Mouse (Mus musculus): Measurements from ENCODE around the gene Uck1.

Uck1 gene

GRCm38 (mm10) chr2:32218541-32219334 lies 41.2 kb downstream of the Uck1 start:
- no peak for DNase-seq (ENCODE audit: low spot score)

- no peak for DNase-seq (ENCODE audit: low spot score)
These were observed 41.8 kb downstream of the Uck1 start for GRCm38 (mm10) chr2:32218113-32218512.

GRCm38 (mm10) chr2:32217656-32218055 lies 42.3 kb downstream of the Uck1 start:
- no peak for DNase-seq (ENCODE audit: low spot score)

GRCm38 (mm10) chr2:32216506-32216905 lies 43.5 kb downstream of the Uck1 start:
- no peak for DNase-seq (ENCODE audit: low spot score)

- DNase-seq (ENCODE audit: low spot score): no peak
These were observed 44.4 kb downstream of the Uck1 start for GRCm38 (mm10) chr2:32215576-32215975.

GRCm38 (mm10) chr2:32213000-32213399 lies 47.0 kb downstream of the Uck1 start:
- DNase-seq (ENCODE audit: low spot score): no peak

- no peak for DNase-seq (ENCODE audit: low spot score)
These were observed 48.3 kb downstream of the Uck1 start for GRCm38 (mm10) chr2:32211689-32212088.

GRCm38 (mm10) chr2:32207682-32208081 lies 52.3 kb downstream of the Uck1 start:
- no peak for DNase-seq (ENCODE audit: low spot score)
